Mouse (Mus musculus) neural tube, embryonic 13.5 days (tissue): ENCODE measurements around the gene Tmem141. TPM values are rescaled to one million over a fixed set of nuclear protein-coding genes. Genes with fewer than 3 reads are reported as not detected.

Experiments used
- ATAC-seq: fragments of 200-750 bp; cut with Nextera tagmentation; 2 replicates; pipeline ENCODE4 v1.8.0; 2017; ENCODE audit warnings: low read depth, mild to moderate bottlenecking, moderate TSS enrichment, moderate library complexity
- H3K27ac ChIP-seq: fragments of 300-500 bp; sonication (generic); replicated peaks from 2 replicates; pipeline ENCODE4 v1.5.1; 2015; ENCODE audit warnings: moderate library complexity, mild to moderate bottlenecking, inconsistent platforms
- H3K27me3 ChIP-seq: fragments of 300-500 bp; sonication (generic); 2 replicates; pipeline ENCODE4 v1.6.1; 2015; ENCODE audit warnings: mild to moderate bottlenecking, inconsistent platforms
- H3K36me3 ChIP-seq: fragments of 300-500 bp; sonication (generic); 2 replicates; pipeline ENCODE4 v1.6.1; 2015; ENCODE audit warnings: mild to moderate bottlenecking, inconsistent platforms
- H3K4me1 ChIP-seq: fragments of 300-500 bp; sonication (generic); replicated peaks from 2 replicates; pipeline ENCODE4 v1.6.1; 2015; ENCODE audit warnings: inconsistent platforms
- H3K4me2 ChIP-seq: fragments of 300-500 bp; sonication (generic); 2 replicates; pipeline ENCODE4 v1.6.1; 2015; ENCODE audit warnings: inconsistent platforms, mild to moderate bottlenecking, moderate library complexity
- H3K4me3 ChIP-seq: fragments of 300-500 bp; sonication (generic); 2 replicates; pipeline ENCODE4 v1.5.1; 2015; ENCODE audit warnings: mild to moderate bottlenecking, inconsistent platforms
- H3K9ac ChIP-seq: fragments of 300-500 bp; sonication (generic); 2 replicates; pipeline ENCODE4 v1.6.1; 2015; ENCODE audit warnings: moderate library complexity, mild to moderate bottlenecking, inconsistent platforms
- H3K9me3 ChIP-seq: fragments of 300-500 bp; sonication (generic); 2 replicates; pipeline ENCODE4 v1.6.1; 2016; ENCODE audit warnings: inconsistent platforms
- WGBS: fragments of 180-500 bp; shearing (Covaris S2); methylation state at CpG from one replicate; pipeline ENCODE4 v1.1.7; 2015; 5-methylcytosine and 5-hydroxymethylcytosine counted together
- polyA plus RNA-seq: library from polyadenylated mRNA; unstranded; fragments of >200 nt; fragmentation: Nextera tagmentation; extraction: Ambion mirVana; gene quantifications from 2 replicates; pipeline ENCODE4 v1.2.1, GENCODE M21; 2015

Gene Tmem141
- polyA plus RNA-seq, 1 experiment from 2014 or later: 41.2 TPM

- Histone ChIP-seq H3K4me2 (no peak overlapping the region), H3K36me3 (peaks cover 79% of the 10 kb centered on the region), H3K27ac (no peak overlapping the region), H3K9ac (no peak overlapping the region), H3K4me1 (no peaks in the 10 kb centered on the region), H3K9me3 (no peaks in the 10 kb centered on the region), H3K27me3 (no peaks in the 10 kb centered on the region), H3K4me3 (no peak overlapping the region)
- WGBS: 96% methylated on average over 2 of the region's 2 CpGs
- ATAC-seq: no peak
These were observed 21.8 kb downstream of the Tmem141 start for GRCm38 (mm10) chr2:25600037-25600436.

GRCm38 (mm10) chr2:25598749-25599148 lies 23.1 kb downstream of the Tmem141 start:
- no peaks in the 10 kb centered on the region for H3K27me3 ChIP-seq
- peaks cover 87% of the 10 kb centered on the region for H3K36me3 ChIP-seq
- WGBS: 90% methylated on average over 1 of the region's 1 CpGs
- no peak overlapping the region for H3K4me3 ChIP-seq
- no peak overlapping the region for H3K4me2 ChIP-seq
- H3K9ac ChIP-seq: no peak overlapping the region
- H3K4me1 ChIP-seq: no peaks in the 10 kb centered on the region
- H3K9me3 ChIP-seq: no peaks in the 10 kb centered on the region
- no peak for ATAC-seq
- no peak overlapping the region for H3K27ac ChIP-seq

GRCm38 (mm10) chr2:25596765-25597510 lies 24.9 kb downstream of the Tmem141 start:
- no peaks in the 10 kb centered on the region for H3K27me3 ChIP-seq
- H3K4me3 ChIP-seq: no peak overlapping the region
- no peak overlapping the region for H3K4me2 ChIP-seq
- no peaks in the 10 kb centered on the region for H3K9me3 ChIP-seq
- peaks cover 95% of the 10 kb centered on the region for H3K36me3 ChIP-seq
- no peak overlapping the region for H3K9ac ChIP-seq
- H3K27ac ChIP-seq: no peak overlapping the region
- 96% methylated on average over 5 of the region's 5 CpGs for WGBS
- H3K4me1 ChIP-seq: no peaks in the 10 kb centered on the region
- no peak for ATAC-seq

- peaks cover 89% of the 10 kb centered on the region for H3K36me3 ChIP-seq
- ATAC-seq: no peak
- H3K9me3 ChIP-seq: no peaks in the 10 kb centered on the region
- no peaks in the 10 kb centered on the region for H3K27me3 ChIP-seq
- H3K4me1 ChIP-seq: no peaks in the 10 kb centered on the region
- H3K4me3 ChIP-seq: no peak overlapping the region
- 89% methylated on average over 2 of the region's 2 CpGs for WGBS
- H3K9ac ChIP-seq: no peak overlapping the region
- H3K4me2 ChIP-seq: no peak overlapping the region
- H3K27ac ChIP-seq: no peak overlapping the region
These were observed 29.9 kb downstream of the Tmem141 start for GRCm38 (mm10) chr2:25591863-25592262.

- ATAC-seq: no peak
- 95% methylated on average over 8 of the region's 8 CpGs for WGBS
These were observed 33.4 kb downstream of the Tmem141 start for GRCm38 (mm10) chr2:25588227-25588907.

GRCm38 (mm10) chr2:25587290-25587689 lies 34.5 kb downstream of the Tmem141 start:
- Histone ChIP-seq H3K4me1 (peaks cover 17% of the 10 kb centered on the region), H3K9me3 (no peaks in the 10 kb centered on the region), H3K9ac (no peak overlapping the region), H3K36me3 (peaks cover 87% of the 10 kb centered on the region), H3K27ac (no peak overlapping the region), H3K4me2 (no peak overlapping the region), H3K4me3 (no peak overlapping the region), H3K27me3 (no peaks in the 10 kb centered on the region)
- no peak for ATAC-seq
- WGBS: 91% methylated on average over 8 of the region's 8 CpGs

More at GRCm38 (mm10) chr2:25588227-25588907, 33.4 kb downstream of the Tmem141 start:
- no peaks in the 10 kb centered on the region for H3K9me3 ChIP-seq
- H3K27me3 ChIP-seq: no peaks in the 10 kb centered on the region
- H3K9ac ChIP-seq: no peak overlapping the region
- H3K27ac ChIP-seq: no peak overlapping the region
- H3K4me2 ChIP-seq: no peak overlapping the region
- no peak overlapping the region for H3K4me3 ChIP-seq
- H3K4me1 ChIP-seq: peaks cover 6% of the 10 kb centered on the region
- H3K36me3 ChIP-seq: peaks cover 92% of the 10 kb centered on the region

- WGBS: 86% methylated on average over 3 of the region's 3 CpGs
- H3K9ac ChIP-seq: no peak overlapping the region
- ATAC-seq: no peak
- H3K27me3 ChIP-seq: peaks cover 5% of the 10 kb centered on the region
- H3K4me1 ChIP-seq: peaks cover 32% of the 10 kb centered on the region
- H3K36me3 ChIP-seq: peaks cover 70% of the 10 kb centered on the region
- H3K4me3 ChIP-seq: no peak overlapping the region
- H3K4me2 ChIP-seq: no peak overlapping the region
- H3K27ac ChIP-seq: no peak overlapping the region
- no peaks in the 10 kb centered on the region for H3K9me3 ChIP-seq
These were observed 36.2 kb downstream of the Tmem141 start for GRCm38 (mm10) chr2:25585601-25586000.

- WGBS: 92% methylated on average over 4 of the region's 4 CpGs
These were observed 36.9 kb downstream of the Tmem141 start for GRCm38 (mm10) chr2:25584856-25585255.

GRCm38 (mm10) chr2:25584152-25584551 lies 37.7 kb downstream of the Tmem141 start:
- 95% methylated on average over 3 of the region's 3 CpGs for WGBS
- H3K36me3 ChIP-seq: peaks cover 60% of the 10 kb centered on the region

More at GRCm38 (mm10) chr2:25584856-25585255, 36.9 kb downstream of the Tmem141 start:
- Histone ChIP-seq H3K36me3 (peaks cover 63% of the 10 kb centered on the region), H3K4me1 (peaks cover 38% of the 10 kb centered on the region), H3K4me3 (no peak overlapping the region), H3K9me3 (no peaks in the 10 kb centered on the region), H3K9ac (no peak overlapping the region), H3K4me2 (no peak overlapping the region), H3K27ac (no peak overlapping the region), H3K27me3 (peaks cover 13% of the 10 kb centered on the region)
- ATAC-seq: no peak

GRCm38 (mm10) chr2:25583571-25583970 lies 38.2 kb downstream of the Tmem141 start:
- H3K4me3 ChIP-seq: no peak overlapping the region
- H3K9ac ChIP-seq: peak overlapping the region; percentile 31; the same call in 1 of the 2 replicates
- H3K27me3 ChIP-seq: peaks cover 25% of the 10 kb centered on the region
- no peaks in the 10 kb centered on the region for H3K9me3 ChIP-seq
- WGBS: 71% methylated on average over 4 of the region's 4 CpGs
- peaks cover 56% of the 10 kb centered on the region for H3K36me3 ChIP-seq
- peak overlapping the region; percentile 83 for H3K27ac ChIP-seq
- no peak overlapping the region for H3K4me2 ChIP-seq
- peaks cover 51% of the 10 kb centered on the region for H3K4me1 ChIP-seq
- no peak for ATAC-seq

More at GRCm38 (mm10) chr2:25584152-25584551, 37.7 kb downstream of the Tmem141 start:
- Histone ChIP-seq H3K9ac (no peak overlapping the region), H3K4me2 (no peak overlapping the region), H3K4me1 (peaks cover 46% of the 10 kb centered on the region), H3K9me3 (no peaks in the 10 kb centered on the region), H3K4me3 (no peak overlapping the region), H3K27me3 (peaks cover 20% of the 10 kb centered on the region), H3K27ac (no peak overlapping the region)
- no peak for ATAC-seq

- Histone ChIP-seq H3K9me3 (no peaks in the 10 kb centered on the region), H3K27me3 (peaks cover 30% of the 10 kb centered on the region), H3K36me3 (peaks cover 51% of the 10 kb centered on the region), H3K4me2 (no peak overlapping the region), H3K27ac (peak overlapping the region; percentile 83), H3K9ac (peak overlapping the region; percentile 31; the same call in 1 of the 2 replicates), H3K4me1 (peaks cover 56% of the 10 kb centered on the region), H3K4me3 (no peak overlapping the region)
- 53% methylated on average over 6 of the region's 6 CpGs for WGBS
- peak; percentile 51; the same call in 1 of the 2 replicates for ATAC-seq
These were observed 38.7 kb downstream of the Tmem141 start for GRCm38 (mm10) chr2:25583120-25583481.

GRCm38 (mm10) chr2:25582466-25583119 lies 39.2 kb downstream of the Tmem141 start:
- Histone ChIP-seq H3K9me3 (no peaks in the 10 kb centered on the region), H3K4me3 (no peak overlapping the region), H3K27me3 (peaks cover 35% of the 10 kb centered on the region), H3K9ac (no peak overlapping the region; the same call in 1 of the 2 replicates), H3K4me2 (peak overlapping the region; percentile 72; the same call in 1 of the 2 replicates), H3K36me3 (peaks cover 46% of the 10 kb centered on the region), H3K27ac (peak overlapping the region; percentile 83), H3K4me1 (peaks cover 61% of the 10 kb centered on the region)
- 34% methylated on average over 12 of the region's 12 CpGs for WGBS
- ATAC-seq: peak; percentile 41
